Mouse (Mus musculus) regulatory T cell (primary cell): ENCODE data around the gene Mospd2.

Experiments
- in situ Hi-C: fragments of 300-600 bp; cut with MboI, MseI; formaldehyde crosslinking; loops from one replicate; pipeline ENCODE4 v1.15.1; 2025; ENCODE audit warnings: high pct_unique_total_duplicates

Mospd2 gene

GRCm38 (mm10) chrX:164980193-164980775 is at the start of gene Mospd2, which contains the start of gene Fancb:
Gene Mospd2, minus strand, starts transcription at chrX:164980375.
Gene Fancb, plus strand, starts transcription at chrX:164980592.
- in situ Hi-C loops, result loop anchor here (10.0 kb wide), 1 partner anchor 1335 kb away; no protein-coding TSS in a partner anchor

- in situ Hi-C loops, result no loop called here
Observed at GRCm38 (mm10) chrX:165004779-165005324, 24.7 kb upstream of the Mospd2 start, which contains the start of gene Gm17604. Gene Gm17604, minus strand, starts transcription at chrX:165004829.

GRCm38 (mm10) chrX:165003141-165003540 is 23.0 kb upstream of the Mospd2 start:
- in situ Hi-C loops, result no loop called here

GRCm38 (mm10) chrX:164978866-164979265 is 1.3 kb downstream of the Mospd2 start:
- in situ Hi-C loops, result loop anchor here (10.0 kb wide), 1 partner anchor 1456 kb away; no protein-coding TSS in a partner anchor

GRCm38 (mm10) chrX:164971206-164971605 is 9.0 kb downstream of the Mospd2 start:
- in situ Hi-C loops, result loop anchor here (10.0 kb wide), 1 partner anchor 1464 kb away; no protein-coding TSS in a partner anchor

GRCm38 (mm10) chrX:164965750-164966448 is 14.3 kb downstream of the Mospd2 start:
- in situ Hi-C loops, result no loop called here

- in situ Hi-C loops, result no loop called here
Observed at GRCm38 (mm10) chrX:164952601-164953375, 27.4 kb downstream of the Mospd2 start.

- in situ Hi-C loops, result no loop called here
Observed at GRCm38 (mm10) chrX:164951858-164952576, 28.2 kb downstream of the Mospd2 start.

- in situ Hi-C loops, result no loop called here
Observed at GRCm38 (mm10) chrX:164941540-164941939, 38.6 kb downstream of the Mospd2 start.

GRCm38 (mm10) chrX:164912993-164913392 is 67.2 kb downstream of the Mospd2 start:
- in situ Hi-C loops, result no loop called here

- in situ Hi-C loops, result no loop called here
Observed at GRCm38 (mm10) chrX:164912186-164912585, 68.0 kb downstream of the Mospd2 start.

GRCm38 (mm10) chrX:164901847-164902246 is 78.3 kb downstream of the Mospd2 start:
- in situ Hi-C loops, result no loop called here

- in situ Hi-C loops, result no loop called here
Observed at GRCm38 (mm10) chrX:164899805-164900204, 80.4 kb downstream of the Mospd2 start.

- in situ Hi-C loops, result loop anchor here (10.0 kb wide), 1 partner anchor 1761 kb away; no protein-coding TSS in a partner anchor
Observed at GRCm38 (mm10) chrX:164886260-164886659, 93.9 kb downstream of the Mospd2 start.
